Mouse (Mus musculus) cerebellum, adult 9-11 months (tissue): ENCODE data around the gene Sh3bgr.

ENCODE experiments used
- DNase-seq: peaks from one replicate; pipeline ENCODE4 v3.0.0; 2022

The Sh3bgr gene

GRCm38 (mm10) chr16:96213027-96213426, 12.8 kb downstream of the Sh3bgr start:
- no peak for DNase-seq

- peak; percentile 56 for DNase-seq
Observed at GRCm38 (mm10) chr16:96221491-96221890, 21.2 kb downstream of the Sh3bgr start.

- DNase-seq: no peak
Observed at GRCm38 (mm10) chr16:96221959-96222358, 21.7 kb downstream of the Sh3bgr start.

- no peak for DNase-seq
Observed at GRCm38 (mm10) chr16:96222452-96222851, 22.2 kb downstream of the Sh3bgr start.

- no peak for DNase-seq
Observed at GRCm38 (mm10) chr16:96228438-96228837, 28.2 kb downstream of the Sh3bgr start.

- no peak for DNase-seq
Observed at GRCm38 (mm10) chr16:96229044-96229555, 28.9 kb downstream of the Sh3bgr start.

- DNase-seq: peak; percentile 75
Observed at GRCm38 (mm10) chr16:96230411-96230810, 30.2 kb downstream of the Sh3bgr start.

GRCm38 (mm10) chr16:96231251-96231650, 31.0 kb downstream of the Sh3bgr start:
- DNase-seq: no peak

GRCm38 (mm10) chr16:96231974-96232373, 31.7 kb downstream of the Sh3bgr start:
- no peak for DNase-seq

GRCm38 (mm10) chr16:96233996-96234395, 33.7 kb downstream of the Sh3bgr start:
- no peak for DNase-seq

- no peak for DNase-seq
Observed at GRCm38 (mm10) chr16:96235366-96235970, 35.2 kb downstream of the Sh3bgr start, which contains the start of gene B3galt5. Gene B3galt5 (plus strand): TSS chr16:96235801.

- no peak for DNase-seq
Observed at GRCm38 (mm10) chr16:96244496-96244895, 44.2 kb downstream of the Sh3bgr start.

GRCm38 (mm10) chr16:96249635-96250034, 49.4 kb downstream of the Sh3bgr start:
- peak; percentile 97 for DNase-seq

- DNase-seq: peak; percentile 72
Observed at GRCm38 (mm10) chr16:96252146-96252545, 51.9 kb downstream of the Sh3bgr start.

GRCm38 (mm10) chr16:96258429-96258828, 58.2 kb downstream of the Sh3bgr start:
- no peak for DNase-seq

- no peak for DNase-seq
Observed at GRCm38 (mm10) chr16:96271736-96272135, 71.5 kb downstream of the Sh3bgr start.

GRCm38 (mm10) chr16:96272929-96273619, 72.8 kb downstream of the Sh3bgr start:
- no peak for DNase-seq

GRCm38 (mm10) chr16:96276596-96276995, 76.3 kb downstream of the Sh3bgr start:
- no peak for DNase-seq
